Mouse (Mus musculus) midbrain, postnatal 0 days (tissue): ENCODE measurements around the gene Tef. TPM values are rescaled to one million over a fixed set of nuclear protein-coding genes. Genes with fewer than 3 reads are reported as not detected.

ENCODE experiments used
- ATAC-seq: fragments of 200-750 bp; cut with Nextera tagmentation; 2 replicates; pipeline ENCODE4 v1.8.0; 2017; ENCODE audit warnings: moderate number of reproducible peaks, mild to moderate bottlenecking, moderate TSS enrichment, moderate library complexity; ENCODE audit not compliant: low FRiP score
- DNase-seq: peaks from one replicate; pipeline ENCODE4 v3.0.0-alpha.2; 2015; ENCODE audit warnings: low spot score
- H3K27ac ChIP-seq: fragments of 300-500 bp; sonication (generic); 2 replicates; pipeline ENCODE4 v1.5.1; 2014; ENCODE audit warnings: low read depth, mild to moderate bottlenecking, low read length, mixed read lengths
- H3K27me3 ChIP-seq: fragments of 300-500 bp; sonication (generic); 2 replicates; pipeline ENCODE4 v1.6.1; 2014; ENCODE audit warnings: low read length, control low read depth, mixed read lengths; ENCODE audit not compliant: insufficient read depth
- H3K36me3 ChIP-seq: fragments of 300-500 bp; sonication (generic); 2 replicates; pipeline ENCODE4 v1.6.1; 2014; ENCODE audit warnings: low read length, control low read depth, mixed read lengths; ENCODE audit not compliant: insufficient read depth
- H3K4me1 ChIP-seq: fragments of 300-500 bp; sonication (generic); 2 replicates; pipeline ENCODE4 v1.6.1; 2014; ENCODE audit warnings: mild to moderate bottlenecking, control low read depth, antibody characterized with exemption, low read length, mixed read lengths; ENCODE audit not compliant: insufficient read depth
- H3K4me2 ChIP-seq: fragments of 300-500 bp; sonication (generic); 2 replicates; pipeline ENCODE4 v1.6.1; 2014; ENCODE audit warnings: low read depth, mild to moderate bottlenecking, low read length, mixed read lengths; ENCODE audit not compliant: poor library complexity, severe bottlenecking
- H3K4me3 ChIP-seq: fragments of 300-500 bp; sonication (generic); 2 replicates; pipeline ENCODE4 v1.5.1; 2014; ENCODE audit warnings: low read depth, mild to moderate bottlenecking, low read length, moderate library complexity
- H3K9ac ChIP-seq: fragments of 300-500 bp; sonication (generic); replicated peaks from 2 replicates; pipeline ENCODE4 v1.6.1; 2014; ENCODE audit warnings: mild to moderate bottlenecking, low read length, moderate library complexity, mixed read lengths; ENCODE audit not compliant: poor library complexity, severe bottlenecking
- H3K9me3 ChIP-seq: fragments of 300-500 bp; sonication (generic); 2 replicates; pipeline ENCODE4 v1.6.1; 2016; ENCODE audit warnings: low read length, control low read depth
- CTCF ChIP-seq: IDR thresholded peaks from 2 replicates; pipeline ENCODE4 v1.5.1; 2016; ENCODE audit warnings: antibody characterized with exemption, mild to moderate bottlenecking
- WGBS: fragments of 180-500 bp; shearing (Covaris S2); extraction: QIAGEN DNeasy Blood & Tissue Kit; methylation state at CpG from one replicate; pipeline ENCODE4 v1.1.7; 2014; 5-methylcytosine and 5-hydroxymethylcytosine counted together
- polyA plus RNA-seq: library from polyadenylated mRNA; unstranded; fragments of >200 nt; fragmentation: Nextera tagmentation; extraction: Ambion mirVana; gene quantifications from 2 replicates; pipeline ENCODE4 v1.2.1, GENCODE M21; 2015
- total RNA-seq: library from RNA; depleted of rRNA; stranded (reverse); fragments of >200 nt; gene quantifications from 2 replicates; pipeline ENCODE4 v1.2.3, GENCODE M21; 2014

The Tef gene
- total and polyA plus RNA-seq, 2 experiments from 2014 or later: 25.4 to 60.6 TPM

DNA sequence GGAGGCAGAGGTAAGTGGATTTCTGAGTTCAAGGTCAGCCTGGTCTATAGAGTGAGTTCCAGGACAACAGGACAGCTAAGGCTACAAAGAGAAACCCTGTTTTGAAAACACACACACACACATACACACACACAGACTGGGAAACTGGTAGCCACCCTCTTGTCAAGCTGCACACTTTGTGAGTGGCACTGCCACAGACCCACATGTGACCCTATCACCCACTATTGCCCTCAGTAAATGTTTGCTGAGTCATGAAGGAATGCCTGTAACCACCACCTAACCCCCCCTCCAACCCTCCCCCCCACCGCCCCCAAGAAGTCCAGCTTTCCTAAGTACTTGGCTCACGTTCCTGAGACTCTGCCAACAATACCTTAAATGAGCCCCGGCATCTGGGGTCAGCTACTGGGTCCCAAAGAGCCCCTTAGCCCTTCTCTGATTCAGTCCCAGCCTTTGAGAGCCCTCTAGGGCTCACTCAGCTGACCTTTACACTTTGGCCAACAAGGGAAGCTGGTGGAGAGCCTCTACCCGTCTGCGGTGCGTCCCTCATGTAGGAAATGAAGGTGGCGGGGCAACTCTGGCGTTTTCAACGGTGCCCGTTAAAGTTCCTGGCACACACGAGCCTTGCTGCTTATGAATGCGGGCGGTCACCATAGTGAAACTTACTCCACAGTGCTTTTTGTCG, 36.5 kb downstream of the Tef start:
- H3K4me2 ChIP-seq: no peak overlapping the region
- no peaks in the 10 kb centered on the region for H3K9me3 ChIP-seq
- TF ChIP-seq CTCF: no peak
- H3K27me3 ChIP-seq: no peaks in the 10 kb centered on the region
- no peaks in the 10 kb centered on the region for H3K4me1 ChIP-seq
- peak; percentile 31 for DNase-seq
- 71% methylated on average over 14 of the region's 14 CpGs for WGBS
- H3K36me3 ChIP-seq: no peaks in the 10 kb centered on the region
- ATAC-seq: no peak
- no peak overlapping the region for H3K27ac ChIP-seq
- H3K9ac ChIP-seq: no peak overlapping the region
- H3K4me3 ChIP-seq: no peak overlapping the region

DNA sequence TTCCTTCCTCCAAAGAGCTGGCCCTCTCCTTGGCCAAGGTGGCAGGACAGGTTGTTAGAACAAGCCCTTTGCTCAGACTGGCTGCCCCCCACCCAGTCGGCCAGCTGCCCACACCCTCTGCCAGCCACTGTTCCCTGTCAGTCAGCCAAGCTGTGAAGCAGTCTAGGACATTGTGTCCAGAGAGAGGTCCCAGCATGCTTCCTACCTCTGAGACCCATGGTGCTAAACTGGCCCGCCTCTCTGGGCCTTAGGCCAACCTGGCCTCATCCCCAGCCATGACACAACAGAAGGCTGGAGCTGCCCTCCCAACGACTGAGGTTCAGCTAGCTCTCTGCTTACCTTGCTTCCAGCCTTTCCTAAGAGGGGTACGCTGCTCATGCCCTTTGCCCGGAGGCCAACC, 37.4 kb downstream of the Tef start:
- no peak overlapping the region for H3K4me2 ChIP-seq
- H3K27ac ChIP-seq: no peak overlapping the region
- no peak for TF ChIP-seq CTCF

DNA sequence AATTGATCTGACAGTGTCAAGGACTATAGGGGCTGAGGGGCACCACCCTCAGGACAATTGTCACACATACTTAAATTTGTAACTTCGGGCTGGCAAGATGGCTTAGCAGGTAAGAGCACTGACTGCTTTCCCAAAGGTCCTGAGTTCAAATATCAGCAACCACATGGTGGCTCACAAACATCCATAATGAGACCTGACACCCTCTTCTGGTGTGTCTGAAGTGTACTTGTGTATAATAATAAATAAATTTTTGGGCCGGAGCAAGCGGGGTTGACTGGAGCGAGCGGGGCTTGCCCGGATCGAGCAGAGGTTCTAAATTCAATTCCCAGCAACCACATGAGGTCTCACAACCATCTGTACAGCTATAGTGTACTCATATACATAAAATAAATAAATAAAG, 38.1 kb downstream of the Tef start:
- 90% methylated on average over 7 of the region's 7 CpGs for WGBS
- no peak for TF ChIP-seq CTCF

More for the DNA sequence above, 37.4 kb downstream of the Tef start:
- no peak overlapping the region for H3K4me3 ChIP-seq
- no peaks in the 10 kb centered on the region for H3K27me3 ChIP-seq
- no peaks in the 10 kb centered on the region for H3K4me1 ChIP-seq
- H3K9me3 ChIP-seq: no peaks in the 10 kb centered on the region
- H3K36me3 ChIP-seq: no peaks in the 10 kb centered on the region
- peak; percentile 91 for DNase-seq
- 50% methylated on average over 5 of the region's 5 CpGs for WGBS
- H3K9ac ChIP-seq: no peak overlapping the region
- ATAC-seq: peak; percentile 88

DNA sequence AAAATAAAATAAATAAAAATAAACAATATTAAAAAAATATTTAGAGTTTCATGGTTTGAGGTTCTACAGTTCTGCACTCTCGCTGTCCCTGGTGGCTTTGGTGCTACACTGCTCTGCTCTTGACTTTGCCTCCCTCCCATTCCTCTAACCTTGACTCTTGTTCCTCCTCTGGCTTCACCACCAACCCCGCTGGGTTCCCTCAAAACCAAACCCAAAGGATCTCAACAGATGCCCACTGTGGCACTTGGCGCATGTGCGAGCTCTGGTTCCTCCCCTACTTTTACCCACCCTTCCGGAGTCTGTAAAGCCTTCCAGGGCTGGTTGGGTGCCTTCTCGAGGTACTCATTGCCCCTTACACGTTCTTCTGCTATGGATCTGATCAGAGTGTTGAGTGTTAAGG, 40.1 kb downstream of the Tef start:
- no peak for TF ChIP-seq CTCF
- Histone ChIP-seq H3K9me3 (no peaks in the 10 kb centered on the region), H3K27me3 (no peaks in the 10 kb centered on the region), H3K9ac (no peak overlapping the region), H3K4me2 (no peak overlapping the region), H3K4me1 (no peaks in the 10 kb centered on the region), H3K4me3 (no peak overlapping the region), H3K36me3 (peaks cover 4% of the 10 kb centered on the region; the same call in 1 of the 2 replicates), H3K27ac (no peak overlapping the region)
- DNase-seq: no peak
- no peak for ATAC-seq
- WGBS: 84% methylated on average over 7 of the region's 7 CpGs

More for the DNA sequence above, 38.1 kb downstream of the Tef start:
- ATAC-seq (no peak), DNase-seq (no peak)
- H3K4me2 ChIP-seq: no peak overlapping the region
- H3K4me1 ChIP-seq: no peaks in the 10 kb centered on the region
- H3K27ac ChIP-seq: no peak overlapping the region
- H3K36me3 ChIP-seq: no peaks in the 10 kb centered on the region
- H3K9ac ChIP-seq: no peak overlapping the region
- no peaks in the 10 kb centered on the region for H3K27me3 ChIP-seq
- H3K4me3 ChIP-seq: no peak overlapping the region
- H3K9me3 ChIP-seq: no peaks in the 10 kb centered on the region

DNA sequence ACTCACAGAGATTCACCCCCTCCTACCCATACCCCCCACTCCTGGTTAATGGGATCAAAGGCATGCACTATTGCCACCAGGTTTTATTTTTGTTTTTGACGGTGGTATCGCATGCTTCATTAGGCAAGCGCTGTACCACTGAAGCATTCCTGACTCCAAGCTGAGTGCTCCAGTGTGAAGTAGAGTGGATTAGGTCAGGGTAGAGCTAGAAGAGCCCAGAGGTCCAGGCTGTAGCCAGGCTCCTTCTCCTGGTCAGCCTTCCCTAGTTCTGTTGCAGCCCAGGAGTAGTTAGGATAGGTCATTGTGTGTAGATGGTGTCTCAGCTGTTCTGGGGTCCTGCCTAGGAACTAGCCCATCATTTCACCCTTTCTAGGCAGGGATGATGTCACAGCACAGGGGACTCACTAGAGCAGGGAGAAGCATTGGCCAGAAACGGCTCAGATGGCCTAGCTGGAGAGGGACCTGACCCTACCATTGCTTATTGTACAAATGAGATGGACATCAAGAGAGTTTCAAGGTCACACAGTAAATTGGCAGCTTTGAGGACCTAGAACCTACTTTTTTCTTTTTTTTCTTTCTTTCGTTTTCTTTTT, 42.9 kb downstream of the Tef start:
- peaks cover 16% of the 10 kb centered on the region for H3K36me3 ChIP-seq
- H3K27ac ChIP-seq: no peak overlapping the region
- H3K4me3 ChIP-seq: no peak overlapping the region
- DNase-seq: no peak
- ATAC-seq: no peak
- no peaks in the 10 kb centered on the region for H3K27me3 ChIP-seq
- TF ChIP-seq CTCF: no peak
- 72% methylated on average over 5 of the region's 5 CpGs for WGBS
- H3K4me1 ChIP-seq: no peaks in the 10 kb centered on the region
- no peak overlapping the region for H3K9ac ChIP-seq
- H3K4me2 ChIP-seq: no peak overlapping the region
- H3K9me3 ChIP-seq: no peaks in the 10 kb centered on the region

DNA sequence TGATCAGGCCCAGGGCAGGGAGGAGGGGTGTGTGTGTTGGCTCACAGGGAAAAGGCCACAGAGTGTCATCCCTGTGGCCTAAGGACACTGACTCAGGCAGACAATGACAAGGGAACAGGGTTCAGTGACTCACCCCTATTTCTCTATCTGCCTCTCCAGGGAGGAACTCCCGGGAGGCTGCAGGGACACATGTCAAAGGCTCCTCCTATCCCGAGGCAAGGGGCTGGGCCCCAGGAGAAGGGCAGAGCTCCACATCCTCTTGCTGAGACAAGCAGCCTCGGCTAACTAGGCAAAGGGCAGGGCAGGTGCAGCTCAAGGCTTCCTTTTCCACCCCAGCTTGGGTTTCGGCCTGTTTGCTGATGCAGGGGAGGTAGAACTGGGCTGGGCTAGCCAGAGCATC, 43.5 kb downstream of the Tef start:
- no peak overlapping the region for H3K4me2 ChIP-seq
- no peak for ATAC-seq
- H3K36me3 ChIP-seq: peaks cover 20% of the 10 kb centered on the region
- H3K9me3 ChIP-seq: no peaks in the 10 kb centered on the region
- H3K27me3 ChIP-seq: no peaks in the 10 kb centered on the region
- 37% methylated on average over 4 of the region's 4 CpGs for WGBS
- no peak overlapping the region for H3K9ac ChIP-seq
- no peak overlapping the region for H3K4me3 ChIP-seq
- H3K27ac ChIP-seq: no peak overlapping the region
- no peak for TF ChIP-seq CTCF
- H3K4me1 ChIP-seq: no peaks in the 10 kb centered on the region
- no peak for DNase-seq
